Mouse (Mus musculus): ENCODE results near the gene Nkx1-2.

Gene Nkx1-2

GRCm38 (mm10) chr7:132599071-132599975 is at the start of gene Nkx1-2:
TSS of gene Nkx1-2 (minus strand) at chr7:132599637.
- no peak for DNase-seq (ENCODE audit: low read depth, low spot score)

GRCm38 (mm10) chr7:132646514-132646913 is 47.1 kb upstream of the Nkx1-2 start:
- DNase-seq (ENCODE audit: low read depth, low spot score) = no peak

GRCm38 (mm10) chr7:132644605-132645279 is 45.3 kb upstream of the Nkx1-2 start:
- DNase-seq (ENCODE audit: low read depth, low spot score) = no peak

GRCm38 (mm10) chr7:132641606-132642005 is 42.2 kb upstream of the Nkx1-2 start:
- no peak for DNase-seq (ENCODE audit: low read depth, low spot score)

- no peak for DNase-seq (ENCODE audit: low read depth, low spot score)
Observed at GRCm38 (mm10) chr7:132640946-132641345, 41.5 kb upstream of the Nkx1-2 start.

GRCm38 (mm10) chr7:132638446-132639087 is 39.1 kb upstream of the Nkx1-2 start:
- peak; percentile 47 for DNase-seq (ENCODE audit: low read depth, low spot score)

- no peak for DNase-seq (ENCODE audit: low read depth, low spot score)
Observed at GRCm38 (mm10) chr7:132637292-132637691, 37.9 kb upstream of the Nkx1-2 start.

- DNase-seq (ENCODE audit: low read depth, low spot score) = no peak
Observed at GRCm38 (mm10) chr7:132631313-132631712, 31.9 kb upstream of the Nkx1-2 start.

- no peak for DNase-seq (ENCODE audit: low read depth, low spot score)
Observed at GRCm38 (mm10) chr7:132627448-132627847, 28.0 kb upstream of the Nkx1-2 start.

GRCm38 (mm10) chr7:132626174-132626573 is 26.7 kb upstream of the Nkx1-2 start:
- no peak for DNase-seq (ENCODE audit: low read depth, low spot score)

GRCm38 (mm10) chr7:132624161-132624560 is 24.7 kb upstream of the Nkx1-2 start:
- DNase-seq (ENCODE audit: low read depth, low spot score) = no peak

- DNase-seq (ENCODE audit: low read depth, low spot score) = no peak
Observed at GRCm38 (mm10) chr7:132619975-132620918, 20.8 kb upstream of the Nkx1-2 start.

- no peak for DNase-seq (ENCODE audit: low read depth, low spot score)
Observed at GRCm38 (mm10) chr7:132619549-132619948, 20.1 kb upstream of the Nkx1-2 start.

- DNase-seq (ENCODE audit: low read depth, low spot score) = no peak
Observed at GRCm38 (mm10) chr7:132617021-132617564, 17.7 kb upstream of the Nkx1-2 start.

- DNase-seq (ENCODE audit: low read depth, low spot score) = no peak
Observed at GRCm38 (mm10) chr7:132616391-132616790, 17.0 kb upstream of the Nkx1-2 start.

- no peak for DNase-seq (ENCODE audit: low read depth, low spot score)
Observed at GRCm38 (mm10) chr7:132615346-132615745, 15.9 kb upstream of the Nkx1-2 start.

- DNase-seq (ENCODE audit: low read depth, low spot score) = no peak
Observed at GRCm38 (mm10) chr7:132611530-132611929, 12.1 kb upstream of the Nkx1-2 start.

- DNase-seq (ENCODE audit: low read depth, low spot score) = peak; percentile 87
Observed at GRCm38 (mm10) chr7:132610468-132611318, 11.3 kb upstream of the Nkx1-2 start, which contains the start of gene Lhpp. TSS of gene Lhpp (plus strand) at chr7:132610638.

GRCm38 (mm10) chr7:132608316-132609020 is 9.0 kb upstream of the Nkx1-2 start:
- DNase-seq (ENCODE audit: low read depth, low spot score) = no peak
